ENCODE assay signal across 12 mouse cellular contexts in genomic region chr17:48596406-48596805, GRCm38 (mm10).
A peak's percentile ranks its signal among the peaks of the same experiment; 100 is the strongest.
DNase-seq lines count a peak whose midpoint lies in the region; ATAC-seq and TF ChIP-seq lines count a peak whose summit lies in the region.
"Had no signal": no experiment of that assay in that cellular context is flagged by ENCODE, and none has a peak within 500 bp of the region (broad histone marks: within the 10 kb centered on the region; RNA-seq: fewer than 3 reads in every experiment).

No protein-coding gene starts in this region.

- TF ChIP-seq CTCF in left cerebral cortex, adult 2 months (IDR thresholded peaks at IDR 0.05) = peak; percentile 63
- TF ChIP-seq CTCF in ES-Bruce4 (IDR thresholded peaks at IDR 0.05; ENCODE audit: low read depth, low read length) = peak; percentile 55

- no peaks in the 10 kb centered on the region for H3K4me1 ChIP-seq in ES-Bruce4 (ENCODE audit: control insufficient read depth, insufficient read depth, low read length)
- H3K4me1 ChIP-seq in heart, embryonic 11.5 days (ENCODE audit: control insufficient read depth, insufficient read depth, low read length) = no peaks in the 10 kb centered on the region; the same call in 1 of the 2 replicates
- H3K4me1 ChIP-seq: embryonic facial prominence, embryonic 12.5 days; hindbrain, embryonic 15.5 days; limb, embryonic 13.5 days had no signal

- no peak overlapping the region for H3K9ac ChIP-seq in ES-Bruce4 (ENCODE audit: low read depth, poor library complexity, severe bottlenecking)
- no peak overlapping the region for H3K9ac ChIP-seq in heart, embryonic 11.5 days (ENCODE audit: low read depth, low read length)
- H3K9ac ChIP-seq: embryonic facial prominence, embryonic 12.5 days; hindbrain, embryonic 15.5 days; limb, embryonic 13.5 days had no signal

- TF ChIP-seq POLR2A in ES-Bruce4 (IDR thresholded peaks at IDR 0.05; ENCODE audit: insufficient read depth, low read length) = no peak

- no peaks in the 10 kb centered on the region for H3K9me3 ChIP-seq in ES-Bruce4 (replicated peaks; ENCODE audit: control insufficient read depth, insufficient read depth, low read length, poor library complexity, severe bottlenecking)
- no peaks in the 10 kb centered on the region for H3K9me3 ChIP-seq in heart, embryonic 11.5 days (replicated peaks; ENCODE audit: control insufficient read depth, low read length)
- H3K9me3 ChIP-seq: embryonic facial prominence, embryonic 12.5 days; hindbrain, embryonic 15.5 days had no signal

- H3K4me3 ChIP-seq in left cerebral cortex, adult 2 months = no peak overlapping the region
- no peak overlapping the region for H3K4me3 ChIP-seq in ES-Bruce4 (ENCODE audit: low read depth, low read length)
- H3K4me3 ChIP-seq in heart, embryonic 11.5 days (ENCODE audit: low read depth, low read length) = no peak overlapping the region
- H3K4me3 ChIP-seq: embryonic facial prominence, embryonic 12.5 days; hindbrain, embryonic 15.5 days; limb, embryonic 13.5 days had no signal

- intact Hi-C loops in left cerebral cortex, adult 2 months (cut with DNase I) = no loop called here
- intact Hi-C loops in left cerebral cortex, postnatal 4 days (cut with DNase I) = no loop called here
- intact Hi-C loops in heart, postnatal 36 days (cut with DNase I) = no loop called here

- TF ChIP-seq EP300 in ES-Bruce4 (IDR thresholded peaks at IDR 0.05; ENCODE audit: insufficient read depth, low read depth, low read length) = no peak

- 75% methylated on average over 3 of the region's 3 CpGs for WGBS in heart, embryonic 11.5 days (ENCODE audit: insufficient replicate concordance)

- DNase-seq in cerebellum, postnatal 10 days = peak; percentile 39 to 45
- DNase-seq in cerebellum, adult 9-11 months = no peak
- peak; percentile 28 to 39 for DNase-seq in left cerebral cortex, adult 2 months (ENCODE audit: extremely low spot score in 1 of 2, low spot score in 2 of 2)
- DNase-seq in left cerebral cortex, postnatal 4 days = no peak
- DNase-seq in lung, postnatal 36 days = peak; percentile 12
- DNase-seq in heart, postnatal 36 days = no peak
- DNase-seq: right cerebral cortex, postnatal 25 days had no signal

- ATAC-seq in heart, embryonic 11.5 days (replicated peaks; ENCODE audit: insufficient number of reproducible peaks, low FRiP score, low TSS enrichment) = no peak

- H3K27ac ChIP-seq in left cerebral cortex, adult 2 months = no peak overlapping the region
- no peak overlapping the region for H3K27ac ChIP-seq in ES-Bruce4 (ENCODE audit: insufficient read depth, low read length)
- no peak overlapping the region for H3K27ac ChIP-seq in heart, embryonic 11.5 days (ENCODE audit: low read depth, low read length)
- H3K27ac ChIP-seq: embryonic facial prominence, embryonic 12.5 days; hindbrain, embryonic 15.5 days; limb, embryonic 13.5 days had no signal

- no peaks in the 10 kb centered on the region for H3K36me3 ChIP-seq in ES-Bruce4 (ENCODE audit: control insufficient read depth, insufficient read depth, low read length, poor library complexity, severe bottlenecking)
- H3K36me3 ChIP-seq in heart, embryonic 11.5 days (ENCODE audit: control insufficient read depth, insufficient read depth, low read length) = no peaks in the 10 kb centered on the region
- H3K36me3 ChIP-seq: embryonic facial prominence, embryonic 12.5 days; hindbrain, embryonic 15.5 days; limb, embryonic 13.5 days had no signal

- no peaks in the 10 kb centered on the region for H3K27me3 ChIP-seq in ES-Bruce4 (ENCODE audit: control insufficient read depth, insufficient read depth, low read length, poor library complexity, severe bottlenecking)
- H3K27me3 ChIP-seq in heart, embryonic 11.5 days (ENCODE audit: control insufficient read depth, insufficient read depth, low read length) = 0 out of 2 replicates have a peak, but pooled peaks cover 4% of the 10 kb centered on the region
- H3K27me3 ChIP-seq: embryonic facial prominence, embryonic 12.5 days; hindbrain, embryonic 15.5 days; limb, embryonic 13.5 days had no signal

- no peak overlapping the region for H3K4me2 ChIP-seq in heart, embryonic 11.5 days
- H3K4me2 ChIP-seq: embryonic facial prominence, embryonic 12.5 days; hindbrain, embryonic 15.5 days; limb, embryonic 13.5 days had no signal

Comparison
In these comparisons a context has a peak if more than half of its experiments do, and no peak if none do; other contexts are left out.
1. DNase-seq: peak in cerebellum, postnatal 10 days (2 of 2), left cerebral cortex, adult 2 months (2 of 2) and lung, postnatal 36 days (single experiment); none in cerebellum, adult 9-11 months (single experiment), left cerebral cortex, postnatal 4 days (single experiment) and heart, postnatal 36 days (0 of 2).